Mouse (Mus musculus) frontal cortex, adult (tissue): ENCODE measurements around the gene Tsga10ip.
"Not testable (repeated sequence)": the region's sequence is repeated elsewhere in the genome, so short reads cannot be mapped to it uniquely, and the experiment has no call there.

ENCODE experiments used
- ATAC-seq: cut with Nextera tagmentation; 2 replicates; pipeline ENCODE4 v1.9.2; 2017; ENCODE audit warnings: mild to moderate bottlenecking, moderate library complexity, mixed read lengths; ENCODE audit not compliant: low TSS enrichment

The Tsga10ip gene

GRCm38 (mm10) chr19:5389647-5390046 is 12.7 kb downstream of the Tsga10ip start:
- ATAC-seq = no peak

GRCm38 (mm10) chr19:5388588-5389242 is 13.6 kb downstream of the Tsga10ip start, which contains the start of gene Sart1:
Gene Sart1 (minus strand): TSS chr19:5388703.
- peak; percentile 97 for ATAC-seq

GRCm38 (mm10) chr19:5388011-5388441 is 14.3 kb downstream of the Tsga10ip start:
- ATAC-seq = peak; percentile 15; the same call in 1 of the 2 replicates

GRCm38 (mm10) chr19:5384715-5385114 is 17.6 kb downstream of the Tsga10ip start:
- no peak for ATAC-seq

GRCm38 (mm10) chr19:5383326-5383725 is 19.0 kb downstream of the Tsga10ip start:
- ATAC-seq = no peak

GRCm38 (mm10) chr19:5377446-5377845 is 24.9 kb downstream of the Tsga10ip start:
- no peak for ATAC-seq

- no peak for ATAC-seq
These were observed 27.6 kb downstream of the Tsga10ip start for GRCm38 (mm10) chr19:5374748-5375147.

GRCm38 (mm10) chr19:5374177-5374576 is 28.1 kb downstream of the Tsga10ip start:
- ATAC-seq = peak; percentile 47; the same call in 1 of the 2 replicates

- ATAC-seq = no peak
These were observed 29.6 kb downstream of the Tsga10ip start for GRCm38 (mm10) chr19:5372724-5373123.

- no peak for ATAC-seq
These were observed 31.4 kb downstream of the Tsga10ip start for GRCm38 (mm10) chr19:5370932-5371331.

- no peak for ATAC-seq
These were observed 34.9 kb downstream of the Tsga10ip start for GRCm38 (mm10) chr19:5367455-5367854.

GRCm38 (mm10) chr19:5367053-5367359 is 35.3 kb downstream of the Tsga10ip start, which contains the start of gene Banf1:
Gene Banf1 (minus strand): TSS chr19:5367168.
- ATAC-seq = peak; percentile 13; the same call in 1 of the 2 replicates

- peak; percentile 91 for ATAC-seq
These were observed 35.9 kb downstream of the Tsga10ip start, which contains the start of gene Eif1ad for GRCm38 (mm10) chr19:5366175-5367052. Gene Eif1ad (plus strand): TSS chr19:5366741.

GRCm38 (mm10) chr19:5365751-5366150 is 36.6 kb downstream of the Tsga10ip start:
- no peak for ATAC-seq

GRCm38 (mm10) chr19:5364124-5364523 is 38.2 kb downstream of the Tsga10ip start:
- ATAC-seq = no peak

GRCm38 (mm10) chr19:5362186-5362585 is 40.1 kb downstream of the Tsga10ip start:
- no peak for ATAC-seq

GRCm38 (mm10) chr19:5356080-5356479 is 46.2 kb downstream of the Tsga10ip start:
- ATAC-seq = no peak

GRCm38 (mm10) chr19:5353609-5354008 is 48.7 kb downstream of the Tsga10ip start:
- ATAC-seq = no peak

- not testable (repeated sequence) for ATAC-seq
These were observed 52.8 kb downstream of the Tsga10ip start, which contains the start of gene Cst6 for GRCm38 (mm10) chr19:5349502-5349873. Gene Cst6 (minus strand): TSS chr19:5349574.

- peak; percentile 73; the same call in 1 of the 2 replicates for ATAC-seq
These were observed 53.5 kb downstream of the Tsga10ip start for GRCm38 (mm10) chr19:5348526-5349501.

GRCm38 (mm10) chr19:5348064-5348463 is 54.3 kb downstream of the Tsga10ip start:
- ATAC-seq = no peak
